Mouse (Mus musculus) G1E (cell line): ENCODE measurements around the gene Dnajc28. TPM values are rescaled to one million over a fixed set of nuclear protein-coding genes. Genes with fewer than 3 reads are reported as not detected.

Experiments used
- ATAC-seq: 2 replicates; pipeline ENCODE4 v1.8.0; 2016; ENCODE audit warnings: mild to moderate bottlenecking; ENCODE audit not compliant: insufficient number of reproducible peaks, poor library complexity, low FRiP score, severe bottlenecking; ENCODE audit errors: extremely low read depth
- DNase-seq: peaks from one replicate; pipeline ENCODE4 v3.0.0; 2012; ENCODE audit warnings: low spot score
- H3K27me3 ChIP-seq: 2 replicates; pipeline ENCODE4 v1.6.1; 2012; ENCODE audit warnings: mild to moderate bottlenecking, low read length, inconsistent platforms; ENCODE audit not compliant: insufficient read depth
- H3K36me3 ChIP-seq: replicated peaks from 2 replicates; pipeline ENCODE3; 2012; ENCODE audit warnings: mild to moderate bottlenecking, inconsistent platforms
- H3K4me1 ChIP-seq: 2 replicates; pipeline ENCODE4 v1.6.1; 2012; ENCODE audit warnings: low read depth, low read length, inconsistent platforms, mixed read lengths; ENCODE audit not compliant: insufficient read depth
- H3K4me3 ChIP-seq: 2 replicates; pipeline ENCODE4 v1.5.1; 2012; ENCODE audit warnings: low read depth, mild to moderate bottlenecking, inconsistent platforms, low read length, moderate library complexity, mixed read lengths
- H3K9me3 ChIP-seq: replicated peaks from 2 replicates; pipeline ENCODE4 v1.6.1; 2012; ENCODE audit warnings: inconsistent platforms
- CTCF ChIP-seq: IDR thresholded peaks from 2 replicates; pipeline ENCODE4 v1.5.1; 2012; ENCODE audit warnings: low read depth, low read length, inconsistent platforms, mixed read lengths
- GATA1 ChIP-seq: IDR thresholded peaks from 2 replicates; pipeline ENCODE4 v1.6.1; 2012; ENCODE audit warnings: borderline replicate concordance, low read length, inconsistent platforms, mixed read lengths
- GATA2 ChIP-seq: IDR thresholded peaks from 2 replicates; pipeline ENCODE4 v1.6.1; 2012; ENCODE audit warnings: low read depth, low read length, inconsistent platforms, borderline replicate concordance
- POLR2AphosphoS5 ChIP-seq: IDR thresholded peaks from 2 replicates; pipeline ENCODE4 v1.6.1; 2012; ENCODE audit warnings: low read depth, low read length, inconsistent platforms; ENCODE audit not compliant: insufficient replicate concordance
- TAL1 ChIP-seq: conservative IDR thresholded peaks from 2 replicates; pipeline ENCODE4 v1.6.1; 2012; ENCODE audit warnings: low read depth, low read length, inconsistent platforms, mixed read lengths
- polyA plus RNA-seq: library from polyadenylated mRNA; stranded (reverse); fragments of >175 nt; gene quantifications from 2 replicates; pipeline ENCODE4 v1.2.3, GENCODE M21; 2012
- total RNA-seq, 2 experiments: library from RNA; stranded (forward) in 1 of 2; stranded (reverse) in 1 of 2; fragments of 200-1000 nt in 1 of 2; fragments of >200 nt in 1 of 2; fragmentation: Nextera tagmentation in 1 of 2; gene quantifications; 2 replicates each; pipeline ENCODE4 v1.2.3; 2014 to 2017

The Dnajc28 gene
- total and polyA plus RNA-seq, 3 experiments: 0.40 to 7.4 (median 4.6) TPM

GRCm38 (mm10) chr16:91564580-91565291 is 54.1 kb downstream of the Dnajc28 start:
- ATAC-seq (no peak), DNase-seq (no peak)
- Histone ChIP-seq H3K9me3 (0 out of 2 replicates have a peak, but pooled peaks cover 2% of the 10 kb centered on the region), H3K27me3 (peaks cover 3% of the 10 kb centered on the region), H3K36me3 (peaks cover 59% of the 10 kb centered on the region), H3K4me3 (no peak overlapping the region), H3K4me1 (peaks cover 13% of the 10 kb centered on the region)
- TF ChIP-seq GATA1 (no peak), CTCF (no peak), POLR2AphosphoS5 (no peak), TAL1 (no peak), GATA2 (no peak)

Other genes with a start within 250 kb of the Dnajc28 start
- gene Ifnar2, start 246.2 kb downstream of the Dnajc28 start, total RNA-seq (2014; fragmentation: Nextera tagmentation): 165 and 186 TPM in 2 replicates
- 66.5 and 67.3 TPM in 2 replicates for gene Ifnar2, start 246.2 kb downstream of the Dnajc28 start, total RNA-seq (2017)
- 27.3 and 35.1 TPM in 2 replicates for gene Ifnar2, start 246.2 kb downstream of the Dnajc28 start, polyA plus RNA-seq
- 8.9 and 18.1 TPM in 2 replicates for gene Gm21970, start 227.3 kb downstream of the Dnajc28 start, total RNA-seq (2014; fragmentation: Nextera tagmentation)
- not detected in 2 replicates for gene Gm21970, start 227.3 kb downstream of the Dnajc28 start, total RNA-seq (2017)
- not detected in 2 replicates for gene Gm21970, start 227.3 kb downstream of the Dnajc28 start, polyA plus RNA-seq
- 137 and 144 TPM in 2 replicates for gene Il10rb, start 212.9 kb downstream of the Dnajc28 start, total RNA-seq (2014; fragmentation: Nextera tagmentation)
- gene Il10rb, start 212.9 kb downstream of the Dnajc28 start, total RNA-seq (2017): 87.8 and 101 TPM in 2 replicates
- gene Il10rb, start 212.9 kb downstream of the Dnajc28 start, polyA plus RNA-seq: 16.7 and 18.3 TPM in 2 replicates
- 73.0 and 103 TPM in 2 replicates for gene Ifnar1, start 133.8 kb downstream of the Dnajc28 start, total RNA-seq (2014; fragmentation: Nextera tagmentation)
- 65.5 and 72.3 TPM in 2 replicates for gene Ifnar1, start 133.8 kb downstream of the Dnajc28 start, total RNA-seq (2017)
- 15.1 and 16.2 TPM in 2 replicates for gene Ifnar1, start 133.8 kb downstream of the Dnajc28 start, polyA plus RNA-seq
- 30.8 and 38.9 TPM in 2 replicates for gene Ifngr2, start 72.0 kb downstream of the Dnajc28 start, total RNA-seq (2014; fragmentation: Nextera tagmentation)
- gene Ifngr2, start 72.0 kb downstream of the Dnajc28 start, total RNA-seq (2017): 17.3 and 20.8 TPM in 2 replicates
- 20.0 and 25.3 TPM in 2 replicates for gene Ifngr2, start 72.0 kb downstream of the Dnajc28 start, polyA plus RNA-seq
- gene Tmem50b, start 21.2 kb downstream of the Dnajc28 start, total RNA-seq (2014; fragmentation: Nextera tagmentation): 18.8 and 25.1 TPM in 2 replicates
- 17.9 and 19.7 TPM in 2 replicates for gene Tmem50b, start 21.2 kb downstream of the Dnajc28 start, total RNA-seq (2017)
- 1.4 and 1.8 TPM in 2 replicates for gene Tmem50b, start 21.2 kb downstream of the Dnajc28 start, polyA plus RNA-seq
- gene Gart, start 27.9 kb upstream of the Dnajc28 start, total RNA-seq (2014; fragmentation: Nextera tagmentation): 193 and 200 TPM in 2 replicates
- gene Gart, start 27.9 kb upstream of the Dnajc28 start, total RNA-seq (2017): 275 and 327 TPM in 2 replicates
- gene Gart, start 27.9 kb upstream of the Dnajc28 start, polyA plus RNA-seq: 631 and 715 TPM in 2 replicates
- gene Son, start 28.5 kb upstream of the Dnajc28 start, total RNA-seq (2014; fragmentation: Nextera tagmentation): 573 and 598 TPM in 2 replicates
- gene Son, start 28.5 kb upstream of the Dnajc28 start, total RNA-seq (2017): 239 and 264 TPM in 2 replicates
- 42.3 and 43.9 TPM in 2 replicates for gene Son, start 28.5 kb upstream of the Dnajc28 start, polyA plus RNA-seq
- gene Donson, start 69.7 kb upstream of the Dnajc28 start, total RNA-seq (2014; fragmentation: Nextera tagmentation): 42.7 and 80.4 TPM in 2 replicates
- gene Donson, start 69.7 kb upstream of the Dnajc28 start, total RNA-seq (2017): 37.6 and 38.1 TPM in 2 replicates
- 18.9 and 20.3 TPM in 2 replicates for gene Donson, start 69.7 kb upstream of the Dnajc28 start, polyA plus RNA-seq
- gene Cryzl1, start 109.9 kb upstream of the Dnajc28 start, total RNA-seq (2014; fragmentation: Nextera tagmentation): 148 and 165 TPM in 2 replicates
- 171 and 188 TPM in 2 replicates for gene Cryzl1, start 109.9 kb upstream of the Dnajc28 start, total RNA-seq (2017)
- gene Cryzl1, start 109.9 kb upstream of the Dnajc28 start, polyA plus RNA-seq: 3.5 and 5.1 TPM in 2 replicates
- 34.7 and 64.8 TPM in 2 replicates for gene Itsn1, start 110.3 kb upstream of the Dnajc28 start, total RNA-seq (2014; fragmentation: Nextera tagmentation)
- 30.1 and 32.6 TPM in 2 replicates for gene Itsn1, start 110.3 kb upstream of the Dnajc28 start, total RNA-seq (2017)
- gene Itsn1, start 110.3 kb upstream of the Dnajc28 start, polyA plus RNA-seq: 19.9 and 20.8 TPM in 2 replicates